ENCODE assay signal across 8 mouse cellular contexts in genomic region chr11:62549782-62550181, GRCm38 (mm10). TPM values are rescaled to one million over a fixed set of nuclear protein-coding genes. Genes with fewer than 3 reads are reported as not detected.
DNase-seq lines count a peak whose midpoint lies in the region; ATAC-seq and TF ChIP-seq lines count a peak whose summit lies in the region.

No protein-coding gene starts in this region.

- no peak for TF ChIP-seq CTCF in C2C12 (IDR thresholded peaks at IDR 0.05; ENCODE audit: control insufficient read depth, insufficient read depth, insufficient read length)

- H3K4me3 ChIP-seq in C2C12 (ENCODE audit: insufficient read depth, poor library complexity, severe bottlenecking): peak overlapping the region; percentile 74
- peak overlapping the region; percentile 73 for H3K4me3 ChIP-seq in embryonic facial prominence, embryonic 11.5 days (ENCODE audit: low read depth, low read length)
- peak overlapping the region; percentile 65 for H3K4me3 ChIP-seq in limb, embryonic 15.5 days
- peak overlapping the region; percentile 55 for H3K4me3 ChIP-seq in midbrain, embryonic 14.5 days (replicated peaks; ENCODE audit: low read depth, low read length)

- no peak for ATAC-seq in embryonic facial prominence, embryonic 11.5 days (replicated peaks; ENCODE audit: insufficient number of reproducible peaks, low FRiP score, low TSS enrichment, low read depth)
- ATAC-seq in limb, embryonic 15.5 days (ENCODE audit: insufficient number of reproducible peaks, low FRiP score, low TSS enrichment, low read depth): no peak
- no peak for ATAC-seq in midbrain, embryonic 14.5 days (ENCODE audit: low FRiP score, low TSS enrichment)

- no peaks in the 10 kb centered on the region for H3K9me3 ChIP-seq in embryonic facial prominence, embryonic 11.5 days (replicated peaks; ENCODE audit: control insufficient read depth, low read length)
- H3K9me3 ChIP-seq in limb, embryonic 15.5 days: no peaks in the 10 kb centered on the region
- H3K9me3 ChIP-seq in midbrain, embryonic 14.5 days (ENCODE audit: control insufficient read depth, low read length): no peaks in the 10 kb centered on the region

- H3K9ac ChIP-seq in embryonic facial prominence, embryonic 11.5 days (replicated peaks; ENCODE audit: low read length): peak overlapping the region; percentile 87; the same call in 1 of the 2 replicates
- H3K9ac ChIP-seq in limb, embryonic 15.5 days: no peak overlapping the region
- peak overlapping the region; percentile 95 for H3K9ac ChIP-seq in midbrain, embryonic 14.5 days (replicated peaks; ENCODE audit: low read length)

- H3K4me2 ChIP-seq in embryonic facial prominence, embryonic 11.5 days (ENCODE audit: low read depth, low read length): peak overlapping the region; percentile 64; the same call in 1 of the 2 replicates
- H3K4me2 ChIP-seq in limb, embryonic 15.5 days: peak overlapping the region; percentile 80
- H3K4me2 ChIP-seq in midbrain, embryonic 14.5 days (ENCODE audit: low read length): peak overlapping the region; percentile 85

- H3K79me2 ChIP-seq in C2C12 (ENCODE audit: control insufficient read depth, insufficient read depth): peaks cover 40% of the 10 kb centered on the region

- no peak overlapping the region for H3ac ChIP-seq in C2C12 (ENCODE audit: control insufficient read depth, insufficient read length, low read depth)

- peaks cover 27% of the 10 kb centered on the region for H3K79me3 ChIP-seq in C2C12 (ENCODE audit: low read depth)

- H3K36me3 ChIP-seq in C2C12 (ENCODE audit: control insufficient read depth, insufficient read depth): peaks cover 21% of the 10 kb centered on the region
- peaks cover 4% of the 10 kb centered on the region; the same call in 1 of the 2 replicates for H3K36me3 ChIP-seq in embryonic facial prominence, embryonic 11.5 days (replicated peaks; ENCODE audit: control insufficient read depth, insufficient read depth, low read depth, low read length)
- peaks cover 17% of the 10 kb centered on the region; the same call in 1 of the 2 replicates for H3K36me3 ChIP-seq in limb, embryonic 15.5 days
- H3K36me3 ChIP-seq in midbrain, embryonic 14.5 days (ENCODE audit: control insufficient read depth, insufficient read depth, low read length): peaks cover 16% of the 10 kb centered on the region

- DNase-seq in adrenal gland, adult (ENCODE audit: inconsistent age in 2 of 2, low spot score in 1 of 2): peak; percentile 86 to 95
- DNase-seq in embryonic facial prominence, embryonic 11.5 days (ENCODE audit: low spot score): peak; percentile 49
- peak; percentile 79 for DNase-seq in heart, adult 8-10 months (ENCODE audit: low spot score)
- DNase-seq in kidney, adult 8-10 months: peak; percentile 79 to 82
- DNase-seq in midbrain, embryonic 14.5 days: peak; percentile 69
- DNase-seq in testis, postnatal 10 days (ENCODE audit: low spot score): peak; percentile 86

- WGBS in embryonic facial prominence, embryonic 11.5 days: 27% methylated on average over 5 of the region's 5 CpGs
- 6% methylated on average over 5 of the region's 5 CpGs for WGBS in limb, embryonic 15.5 days
- WGBS in midbrain, embryonic 14.5 days: 20% methylated on average over 5 of the region's 5 CpGs

- H3K27ac ChIP-seq in embryonic facial prominence, embryonic 11.5 days (replicated peaks; ENCODE audit: low read depth, low read length): no peak overlapping the region
- H3K27ac ChIP-seq in limb, embryonic 15.5 days: peak overlapping the region; percentile 98
- H3K27ac ChIP-seq in midbrain, embryonic 14.5 days (replicated peaks; ENCODE audit: low read depth, low read length): peak overlapping the region; percentile 98

- no peaks in the 10 kb centered on the region; the same call in 1 of the 2 replicates for H3K4me1 ChIP-seq in embryonic facial prominence, embryonic 11.5 days (ENCODE audit: control insufficient read depth, insufficient read depth, low read length)
- H3K4me1 ChIP-seq in limb, embryonic 15.5 days: peaks cover 21% of the 10 kb centered on the region
- peaks cover 26% of the 10 kb centered on the region for H3K4me1 ChIP-seq in midbrain, embryonic 14.5 days (ENCODE audit: control insufficient read depth, insufficient read depth, low read length)

- H3K27me3 ChIP-seq in C2C12 (ENCODE audit: control insufficient read depth, insufficient read depth, insufficient read length): no peaks in the 10 kb centered on the region
- no peaks in the 10 kb centered on the region for H3K27me3 ChIP-seq in embryonic facial prominence, embryonic 11.5 days (ENCODE audit: control insufficient read depth, insufficient read depth, low read length)
- no peaks in the 10 kb centered on the region for H3K27me3 ChIP-seq in limb, embryonic 15.5 days
- H3K27me3 ChIP-seq in midbrain, embryonic 14.5 days (ENCODE audit: control insufficient read depth, insufficient read depth, low read length): no peaks in the 10 kb centered on the region

TF ChIP-seq in C2C12, 6 proteins besides CTCF, POLR2A, EP300 and RAD21:
- TF ChIP-seq CEBPB (IDR thresholded peaks at IDR 0.05; ENCODE audit: low read depth): peak; percentile 5
- no peak for TF ChIP-seq MAX (IDR thresholded peaks at IDR 0.05)

RNA-seq across cellular contexts. Expression of gene Ubb, which starts 1.2 kb away (rescaled TPM):
- 1,633 TPM for polyA plus RNA-seq in C2C12 (2012; fragmentation: generic; extraction: Trizol)
- 3,780 and 3,916 TPM in 2 replicates for polyA plus RNA-seq in embryonic facial prominence, embryonic 11.5 days (2014; fragmentation: Nextera tagmentation; extraction: Ambion mirVana)
- 100 to 1,000 TPM; 692 to 761 (median 719) TPM for total RNA-seq in heart, adult 8-10 months (2022)
- polyA plus RNA-seq in limb, embryonic 15.5 days (2015; fragmentation: Nextera tagmentation; extraction: Ambion mirVana): 3,280 and 3,478 TPM in 2 replicates
- 4,878 and 5,143 TPM in 2 replicates for polyA plus RNA-seq in midbrain, embryonic 14.5 days (2014; fragmentation: Nextera tagmentation; extraction: Ambion mirVana)

RNA-seq across cellular contexts. Expression of gene Cenpv, which starts 10.7 kb away (rescaled TPM):
- 21.6 TPM for polyA plus RNA-seq in C2C12 (2012; fragmentation: generic; extraction: Trizol)
- 46.2 and 49.8 TPM in 2 replicates for polyA plus RNA-seq in embryonic facial prominence, embryonic 11.5 days (2014; fragmentation: Nextera tagmentation; extraction: Ambion mirVana)
- 10 to 100 TPM; 21.2 to 27.5 (median 24.5) TPM for total RNA-seq in heart, adult 8-10 months (2022)
- 14.2 and 15.9 TPM in 2 replicates for polyA plus RNA-seq in limb, embryonic 15.5 days (2015; fragmentation: Nextera tagmentation; extraction: Ambion mirVana)
- 72.2 and 89.3 TPM in 2 replicates for polyA plus RNA-seq in midbrain, embryonic 14.5 days (2014; fragmentation: Nextera tagmentation; extraction: Ambion mirVana)

RNA-seq across cellular contexts. Expression of gene Trpv2, which starts 24.5 kb away (rescaled TPM):
- 12.8 TPM for polyA plus RNA-seq in C2C12 (2012; fragmentation: generic; extraction: Trizol)
- 4.2 and 5.2 TPM in 2 replicates for polyA plus RNA-seq in embryonic facial prominence, embryonic 11.5 days (2014; fragmentation: Nextera tagmentation; extraction: Ambion mirVana)
- 1 to 10 TPM; 1.6 to 4.1 (median 1.8) TPM for total RNA-seq in heart, adult 8-10 months (2022)
- 4.1 and 5.1 TPM in 2 replicates for polyA plus RNA-seq in limb, embryonic 15.5 days (2015; fragmentation: Nextera tagmentation; extraction: Ambion mirVana)
- 26.4 and 28.0 TPM in 2 replicates for polyA plus RNA-seq in midbrain, embryonic 14.5 days (2014; fragmentation: Nextera tagmentation; extraction: Ambion mirVana)
